7 mouse cellular contexts compared by ENCODE assay signal in genomic region chr7:30562526-30563116, GRCm38 (mm10). TPM values are rescaled to one million over a fixed set of nuclear protein-coding genes. Genes with fewer than 3 reads are reported as not detected.
DNase-seq lines count a peak whose midpoint lies in the region; ATAC-seq and TF ChIP-seq lines count a peak whose summit lies in the region.

No protein-coding gene starts in this region.

- WGBS in lung, embryonic 14.5 days, result 2% methylated on average over 27 of the region's 27 CpGs
- 3% methylated on average over 27 of the region's 27 CpGs for WGBS in forebrain, embryonic 10.5 days
- WGBS in liver, embryonic 11.5 days, result under 1% methylated on average over 27 of the region's 27 CpGs
- WGBS in small intestine, adult 2 months, result under 1% methylated on average over 27 of the region's 27 CpGs

- 0 out of 2 replicates have a peak, but pooled peaks cover 5% of the 10 kb centered on the region for H3K4me1 ChIP-seq in lung, embryonic 14.5 days (ENCODE audit: insufficient read depth)
- 0 out of 2 replicates have a peak, but pooled peaks cover 7% of the 10 kb centered on the region for H3K4me1 ChIP-seq in brown adipose tissue, adult 24 weeks (ENCODE audit: control insufficient read depth, insufficient read depth, insufficient read length, low read length)
- peaks cover 37% of the 10 kb centered on the region for H3K4me1 ChIP-seq in forebrain, embryonic 10.5 days
- peaks cover 17% of the 10 kb centered on the region for H3K4me1 ChIP-seq in liver, embryonic 11.5 days (replicated peaks; ENCODE audit: control insufficient read depth, insufficient read depth, low read length)
- peaks cover 9% of the 10 kb centered on the region; the same call in 1 of the 2 replicates for H3K4me1 ChIP-seq in small intestine, adult 2 months (ENCODE audit: control insufficient read depth, insufficient read depth, insufficient read length, low read length)

- peak overlapping the region; percentile 67; the same call in 1 of the 2 replicates for H3K27ac ChIP-seq in lung, embryonic 14.5 days (ENCODE audit: low read depth)
- H3K27ac ChIP-seq in brown adipose tissue, adult 24 weeks (replicated peaks; ENCODE audit: low read depth, low read length), result peak overlapping the region; percentile 60
- peak overlapping the region; percentile 91 for H3K27ac ChIP-seq in forebrain, embryonic 10.5 days
- H3K27ac ChIP-seq in liver, embryonic 11.5 days (ENCODE audit: low read depth, low read length), result peak overlapping the region; percentile 51; the same call in 1 of the 2 replicates
- H3K27ac ChIP-seq in small intestine, adult 2 months (ENCODE audit: insufficient read depth, low read depth, low read length), result peak overlapping the region; percentile 80

- H3K9me3 ChIP-seq in lung, embryonic 14.5 days (ENCODE audit: low read depth, low read length), result no peaks in the 10 kb centered on the region
- no peaks in the 10 kb centered on the region for H3K9me3 ChIP-seq in forebrain, embryonic 10.5 days
- H3K9me3 ChIP-seq in liver, embryonic 11.5 days (ENCODE audit: control insufficient read depth, low read length), result no peaks in the 10 kb centered on the region

- no peaks in the 10 kb centered on the region for H3K27me3 ChIP-seq in lung, embryonic 14.5 days (ENCODE audit: insufficient read depth, low read length)
- no peaks in the 10 kb centered on the region for H3K27me3 ChIP-seq in forebrain, embryonic 10.5 days (ENCODE audit: poor library complexity, severe bottlenecking)
- H3K27me3 ChIP-seq in liver, embryonic 11.5 days (replicated peaks; ENCODE audit: control insufficient read depth, insufficient read depth, low read length), result no peaks in the 10 kb centered on the region
- H3K27me3 ChIP-seq in small intestine, adult 2 months (ENCODE audit: control insufficient read depth, insufficient read depth, low read length), result no peaks in the 10 kb centered on the region

- peak overlapping the region; percentile 79 for H3K4me2 ChIP-seq in lung, embryonic 14.5 days
- H3K4me2 ChIP-seq in liver, embryonic 11.5 days, result peak overlapping the region; percentile 80

- H3K9ac ChIP-seq in lung, embryonic 14.5 days, result peak overlapping the region; percentile 65
- H3K9ac ChIP-seq in liver, embryonic 11.5 days (ENCODE audit: low read depth, low read length), result peak overlapping the region; percentile 74

- H3K4me3 ChIP-seq in lung, embryonic 14.5 days (ENCODE audit: low read depth, low read length), result peak overlapping the region; percentile 79
- peak overlapping the region; percentile 63 for H3K4me3 ChIP-seq in brown adipose tissue, adult 24 weeks (ENCODE audit: insufficient read depth, low read depth, low read length)
- peak overlapping the region; percentile 72 for H3K4me3 ChIP-seq in forebrain, embryonic 10.5 days
- peak overlapping the region; percentile 81 for H3K4me3 ChIP-seq in liver, embryonic 11.5 days (ENCODE audit: low read depth, low read length)
- peak overlapping the region; percentile 88 for H3K4me3 ChIP-seq in small intestine, adult 2 months (ENCODE audit: low read depth, low read length)

- peaks cover 32% of the 10 kb centered on the region for H3K36me3 ChIP-seq in lung, embryonic 14.5 days (ENCODE audit: insufficient read depth)
- H3K36me3 ChIP-seq in forebrain, embryonic 10.5 days (replicated peaks), result peaks cover 37% of the 10 kb centered on the region
- H3K36me3 ChIP-seq in liver, embryonic 11.5 days (ENCODE audit: control insufficient read depth, insufficient read depth, low read length), result peaks cover 5% of the 10 kb centered on the region; the same call in 1 of the 2 replicates
- peaks cover 8% of the 10 kb centered on the region for H3K36me3 ChIP-seq in small intestine, adult 2 months (ENCODE audit: control insufficient read depth, insufficient read depth, low read length)

- DNase-seq in lung, embryonic 14.5 days, result no peak
- DNase-seq in lung, adult 18-20 months, result no peak
- DNase-seq in forebrain, embryonic 10.5 days (ENCODE audit: extremely low spot score, low spot score), result no peak
- peak; percentile 44 for DNase-seq in liver, embryonic 11.5 days (ENCODE audit: low spot score)
- no peak for DNase-seq in layer of hippocampus, adult 9-11 months

- TF ChIP-seq CTCF in lung, embryonic 14.5 days (IDR thresholded peaks at IDR 0.05; ENCODE audit: low read depth), result no peak
- TF ChIP-seq CTCF in small intestine, adult 2 months (IDR thresholded peaks at IDR 0.05; ENCODE audit: extremely low read depth, insufficient read length, insufficient replicate concordance, low read depth, low read length), result no peak

- 0 out of 2 replicates have a peak, but pooled peaks have one; percentile 13 for ATAC-seq in lung, embryonic 14.5 days (ENCODE audit: insufficient read depth)
- ATAC-seq in liver, embryonic 11.5 days (replicated peaks; ENCODE audit: low FRiP score), result 0 out of 2 replicates have a peak, but pooled peaks have one; percentile 5

- 0 out of 2 replicates have a peak, but pooled peaks have one; percentile 24 for TF ChIP-seq POLR2A in small intestine, adult 2 months (IDR thresholded peaks at IDR 0.05; ENCODE audit: low read depth, low read length)

RNA-seq across cellular contexts. Expression of gene U2af1l4, which starts 0.5 kb away (rescaled TPM):
- 101 and 120 TPM in 2 replicates for polyA plus RNA-seq in lung, embryonic 14.5 days (2014; fragmentation: Nextera tagmentation; extraction: Ambion mirVana)
- 59.1 and 65.5 TPM in 2 replicates for polyA plus RNA-seq in brown adipose tissue, adult 24 weeks (2012; ENCODE audit: insufficient read depth, insufficient read length, missing spikeins)
- 96.1 and 96.7 TPM in 2 replicates for polyA plus RNA-seq in forebrain, embryonic 10.5 days (2016; fragmentation: Nextera tagmentation; extraction: Ambion mirVana)
- polyA plus RNA-seq in liver, embryonic 11.5 days (2014; fragmentation: Nextera tagmentation; extraction: Ambion mirVana), result 71.0 and 73.1 TPM in 2 replicates
- polyA plus RNA-seq in small intestine, adult 2 months (2012; rRNA removed), result 26.6 and 46.5 TPM in 2 replicates

RNA-seq across cellular contexts. Expression of gene Gm49396, which starts 0.5 kb away (rescaled TPM):
- 7.9 and 9.9 TPM in 2 replicates for polyA plus RNA-seq in lung, embryonic 14.5 days (2014; fragmentation: Nextera tagmentation; extraction: Ambion mirVana)
- polyA plus RNA-seq in brown adipose tissue, adult 24 weeks (2012; ENCODE audit: insufficient read depth, insufficient read length, missing spikeins), result 0.91 and 5.5 TPM in 2 replicates
- polyA plus RNA-seq in forebrain, embryonic 10.5 days (2016; fragmentation: Nextera tagmentation; extraction: Ambion mirVana), result 16.1 and 16.3 TPM in 2 replicates
- polyA plus RNA-seq in liver, embryonic 11.5 days (2014; fragmentation: Nextera tagmentation; extraction: Ambion mirVana), result 6.8 and 8.0 TPM in 2 replicates
- 1.2 and 1.6 TPM in 2 replicates for polyA plus RNA-seq in small intestine, adult 2 months (2012; rRNA removed)

RNA-seq across cellular contexts. Expression of gene Psenen, which starts 0.8 kb away (rescaled TPM):
- polyA plus RNA-seq in lung, embryonic 14.5 days (2014; fragmentation: Nextera tagmentation; extraction: Ambion mirVana), result 104 and 105 TPM in 2 replicates
- 177 and 187 TPM in 2 replicates for polyA plus RNA-seq in brown adipose tissue, adult 24 weeks (2012; ENCODE audit: insufficient read depth, insufficient read length, missing spikeins)
- polyA plus RNA-seq in forebrain, embryonic 10.5 days (2016; fragmentation: Nextera tagmentation; extraction: Ambion mirVana), result 124 and 126 TPM in 2 replicates
- 85.2 and 102 TPM in 2 replicates for polyA plus RNA-seq in liver, embryonic 11.5 days (2014; fragmentation: Nextera tagmentation; extraction: Ambion mirVana)
- polyA plus RNA-seq in small intestine, adult 2 months (2012; rRNA removed), result 69.3 and 131 TPM in 2 replicates

RNA-seq across cellular contexts. Expression of gene Igflr1, which starts 2.6 kb away (rescaled TPM):
- polyA plus RNA-seq in lung, embryonic 14.5 days (2014; fragmentation: Nextera tagmentation; extraction: Ambion mirVana), result 3.0 and 4.1 TPM in 2 replicates
- not detected in 2 replicates for polyA plus RNA-seq in brown adipose tissue, adult 24 weeks (2012; ENCODE audit: insufficient read depth, insufficient read length, missing spikeins)
- 5.9 and 7.1 TPM in 2 replicates for polyA plus RNA-seq in forebrain, embryonic 10.5 days (2016; fragmentation: Nextera tagmentation; extraction: Ambion mirVana)
- 3.1 and 3.7 TPM in 2 replicates for polyA plus RNA-seq in liver, embryonic 11.5 days (2014; fragmentation: Nextera tagmentation; extraction: Ambion mirVana)
- 7.3 and 11.4 TPM in 2 replicates for polyA plus RNA-seq in small intestine, adult 2 months (2012; rRNA removed)

RNA-seq across cellular contexts. Expression of gene Lin37, which starts 3.0 kb away (rescaled TPM):
- 33.7 and 34.7 TPM in 2 replicates for polyA plus RNA-seq in lung, embryonic 14.5 days (2014; fragmentation: Nextera tagmentation; extraction: Ambion mirVana)
- polyA plus RNA-seq in brown adipose tissue, adult 24 weeks (2012; ENCODE audit: insufficient read depth, insufficient read length, missing spikeins), result 19.5 and 23.1 TPM in 2 replicates
- 40.7 and 44.2 TPM in 2 replicates for polyA plus RNA-seq in forebrain, embryonic 10.5 days (2016; fragmentation: Nextera tagmentation; extraction: Ambion mirVana)
- 38.7 and 41.0 TPM in 2 replicates for polyA plus RNA-seq in liver, embryonic 11.5 days (2014; fragmentation: Nextera tagmentation; extraction: Ambion mirVana)
- 23.7 and 37.9 TPM in 2 replicates for polyA plus RNA-seq in small intestine, adult 2 months (2012; rRNA removed)
